Mouse (Mus musculus) midbrain, embryonic 12.5 days (tissue): ENCODE measurements around the gene Tex37. TPM values are rescaled to one million over a fixed set of nuclear protein-coding genes. Genes with fewer than 3 reads are reported as not detected.

Experiments used
- ATAC-seq: fragments of 200-750 bp; cut with Nextera tagmentation; 2 replicates; pipeline ENCODE4 v1.8.0; 2017; ENCODE audit warnings: low read depth, moderate TSS enrichment, moderate library complexity; ENCODE audit not compliant: low FRiP score
- H3K27ac ChIP-seq: fragments of 300-500 bp; sonication (generic); replicated peaks from 2 replicates; pipeline ENCODE4 v1.5.1; 2016; ENCODE audit warnings: mild to moderate bottlenecking
- H3K27me3 ChIP-seq: fragments of 300-500 bp; sonication (generic); 2 replicates; pipeline ENCODE4 v1.6.1; 2016; ENCODE audit warnings: mild to moderate bottlenecking
- H3K36me3 ChIP-seq: fragments of 300-500 bp; sonication (generic); 2 replicates; pipeline ENCODE4 v1.6.1; 2016
- H3K4me1 ChIP-seq: fragments of 300-500 bp; sonication (generic); 2 replicates; pipeline ENCODE4 v1.6.1; 2016
- H3K4me2 ChIP-seq: fragments of 300-500 bp; sonication (generic); replicated peaks from 2 replicates; pipeline ENCODE4 v1.6.1; 2016; ENCODE audit warnings: mild to moderate bottlenecking, moderate library complexity
- H3K4me3 ChIP-seq: fragments of 300-500 bp; sonication (generic); 2 replicates; pipeline ENCODE4 v1.5.1; 2016; ENCODE audit warnings: mild to moderate bottlenecking
- H3K9ac ChIP-seq: fragments of 300-500 bp; sonication (generic); replicated peaks from 2 replicates; pipeline ENCODE4 v1.6.1; 2016; ENCODE audit warnings: mild to moderate bottlenecking, moderate library complexity
- H3K9me3 ChIP-seq: fragments of 300-500 bp; sonication (generic); 2 replicates; pipeline ENCODE4 v1.6.1; 2016; ENCODE audit warnings: mild to moderate bottlenecking
- WGBS: fragments of 180-500 bp; shearing (Covaris S2); methylation state at CpG from one replicate; pipeline ENCODE4 v1.1.7; 2016; 5-methylcytosine and 5-hydroxymethylcytosine counted together
- polyA plus RNA-seq: library from polyadenylated mRNA; unstranded; fragments of >200 nt; fragmentation: Nextera tagmentation; extraction: Ambion mirVana; gene quantifications from 2 replicates; pipeline ENCODE4 v1.2.1, GENCODE M21; 2016

The Tex37 gene
- polyA plus RNA-seq, 1 experiment from 2014 or later = not detected

GRCm38 (mm10) chr6:70931801-70932200 lies 13.1 kb upstream of the Tex37 start:
- Histone ChIP-seq H3K4me1 (no peaks in the 10 kb centered on the region), H3K27ac (no peak overlapping the region), H3K27me3 (no peaks in the 10 kb centered on the region), H3K9me3 (no peaks in the 10 kb centered on the region), H3K4me2 (no peak overlapping the region), H3K36me3 (no peaks in the 10 kb centered on the region), H3K4me3 (no peak overlapping the region), H3K9ac (no peak overlapping the region)
- ATAC-seq = no peak
- 88% methylated on average over 2 of the region's 2 CpGs for WGBS

GRCm38 (mm10) chr6:70921274-70922074 lies 2.7 kb upstream of the Tex37 start:
- peak; percentile 80 for ATAC-seq
- Histone ChIP-seq H3K4me1 (peaks cover 10% of the 10 kb centered on the region), H3K27ac (0 out of 2 replicates have a peak overlapping the region, but pooled peaks have one; percentile 49), H3K9me3 (no peaks in the 10 kb centered on the region), H3K36me3 (no peaks in the 10 kb centered on the region), H3K27me3 (no peaks in the 10 kb centered on the region; the same call in 1 of the 2 replicates), H3K9ac (peak overlapping the region; percentile 50), H3K4me2 (peak overlapping the region; percentile 51), H3K4me3 (peak overlapping the region; percentile 25)
- 2% methylated on average over 22 of the region's 22 CpGs for WGBS

- no peaks in the 10 kb centered on the region for H3K9me3 ChIP-seq
- no peak overlapping the region for H3K9ac ChIP-seq
- no peaks in the 10 kb centered on the region for H3K36me3 ChIP-seq
- H3K27me3 ChIP-seq = peaks cover 11% of the 10 kb centered on the region
- no peak overlapping the region for H3K4me3 ChIP-seq
- H3K27ac ChIP-seq = no peak overlapping the region
- H3K4me1 ChIP-seq = peaks cover 10% of the 10 kb centered on the region; the same call in 1 of the 2 replicates
- no peak for ATAC-seq
- 75% methylated on average over 7 of the region's 7 CpGs for WGBS
- peak overlapping the region; percentile 25; the same call in 1 of the 2 replicates for H3K4me2 ChIP-seq
These were observed 6.3 kb downstream of the Tex37 start for GRCm38 (mm10) chr6:70912396-70912765.

GRCm38 (mm10) chr6:70911668-70912395 lies 6.9 kb downstream of the Tex37 start:
- H3K9me3 ChIP-seq = no peaks in the 10 kb centered on the region
- H3K4me3 ChIP-seq = no peak overlapping the region
- H3K36me3 ChIP-seq = 0 out of 2 replicates have a peak, but pooled peaks cover 1% of the 10 kb centered on the region
- H3K4me2 ChIP-seq = peak overlapping the region; percentile 25; the same call in 1 of the 2 replicates
- peaks cover 10% of the 10 kb centered on the region; the same call in 1 of the 2 replicates for H3K4me1 ChIP-seq
- ATAC-seq = no peak
- no peak overlapping the region for H3K27ac ChIP-seq
- H3K9ac ChIP-seq = no peak overlapping the region
- peaks cover 11% of the 10 kb centered on the region for H3K27me3 ChIP-seq
- 14% methylated on average over 20 of the region's 20 CpGs for WGBS

GRCm38 (mm10) chr6:70910285-70910684 lies 8.4 kb downstream of the Tex37 start:
- H3K4me1 ChIP-seq = peaks cover 10% of the 10 kb centered on the region; the same call in 1 of the 2 replicates
- peaks cover 11% of the 10 kb centered on the region for H3K27me3 ChIP-seq
- no peak overlapping the region for H3K27ac ChIP-seq
- no peak overlapping the region for H3K9ac ChIP-seq
- H3K9me3 ChIP-seq = no peaks in the 10 kb centered on the region
- 82% methylated on average over 4 of the region's 4 CpGs for WGBS
- no peak for ATAC-seq
- H3K4me3 ChIP-seq = no peak overlapping the region
- no peak overlapping the region for H3K4me2 ChIP-seq
- H3K36me3 ChIP-seq = peaks cover 15% of the 10 kb centered on the region

- H3K9ac ChIP-seq = no peak overlapping the region
- H3K4me1 ChIP-seq = peaks cover 10% of the 10 kb centered on the region; the same call in 1 of the 2 replicates
- WGBS = 91% methylated on average over 7 of the region's 7 CpGs
- ATAC-seq = no peak
- peaks cover 11% of the 10 kb centered on the region for H3K27me3 ChIP-seq
- no peak overlapping the region for H3K27ac ChIP-seq
- no peak overlapping the region for H3K4me3 ChIP-seq
- H3K4me2 ChIP-seq = no peak overlapping the region
- H3K9me3 ChIP-seq = no peaks in the 10 kb centered on the region
- H3K36me3 ChIP-seq = peaks cover 17% of the 10 kb centered on the region
These were observed 9.2 kb downstream of the Tex37 start for GRCm38 (mm10) chr6:70909572-70909971.

- H3K9ac ChIP-seq = no peak overlapping the region
- no peak for ATAC-seq
- H3K27ac ChIP-seq = no peak overlapping the region
- H3K36me3 ChIP-seq = peaks cover 45% of the 10 kb centered on the region
- no peaks in the 10 kb centered on the region for H3K9me3 ChIP-seq
- no peak overlapping the region for H3K4me3 ChIP-seq
- H3K4me2 ChIP-seq = no peak overlapping the region
- 94% methylated on average over 5 of the region's 5 CpGs for WGBS
- H3K4me1 ChIP-seq = peaks cover 11% of the 10 kb centered on the region; the same call in 1 of the 2 replicates
- H3K27me3 ChIP-seq = no peaks in the 10 kb centered on the region
These were observed 15.0 kb downstream of the Tex37 start for GRCm38 (mm10) chr6:70903689-70904088.

GRCm38 (mm10) chr6:70899594-70900003 lies 19.1 kb downstream of the Tex37 start:
- H3K27me3 ChIP-seq = no peaks in the 10 kb centered on the region
- no peaks in the 10 kb centered on the region for H3K9me3 ChIP-seq
- no peak overlapping the region for H3K4me3 ChIP-seq
- no peak for ATAC-seq
- peaks cover 11% of the 10 kb centered on the region; the same call in 1 of the 2 replicates for H3K4me1 ChIP-seq
- H3K27ac ChIP-seq = no peak overlapping the region
- no peak overlapping the region for H3K4me2 ChIP-seq
- H3K9ac ChIP-seq = no peak overlapping the region
- 33% methylated on average over 8 of the region's 8 CpGs for WGBS
- H3K36me3 ChIP-seq = peaks cover 48% of the 10 kb centered on the region

- WGBS = 87% methylated on average over 6 of the region's 6 CpGs
- Histone ChIP-seq H3K4me2 (no peak overlapping the region), H3K4me1 (peaks cover 11% of the 10 kb centered on the region; the same call in 1 of the 2 replicates), H3K27me3 (no peaks in the 10 kb centered on the region), H3K9ac (no peak overlapping the region), H3K36me3 (peaks cover 45% of the 10 kb centered on the region), H3K4me3 (no peak overlapping the region), H3K27ac (no peak overlapping the region), H3K9me3 (no peaks in the 10 kb centered on the region)
- no peak for ATAC-seq
These were observed 20.6 kb downstream of the Tex37 start for GRCm38 (mm10) chr6:70898166-70898565.

GRCm38 (mm10) chr6:70887993-70888392 lies 30.7 kb downstream of the Tex37 start:
- H3K27me3 ChIP-seq = no peaks in the 10 kb centered on the region
- H3K4me1 ChIP-seq = no peaks in the 10 kb centered on the region
- H3K9ac ChIP-seq = no peak overlapping the region
- WGBS = 90% methylated on average over 11 of the region's 11 CpGs
- no peak for ATAC-seq
- H3K9me3 ChIP-seq = no peaks in the 10 kb centered on the region
- no peak overlapping the region for H3K4me2 ChIP-seq
- H3K27ac ChIP-seq = no peak overlapping the region
- H3K4me3 ChIP-seq = no peak overlapping the region
- H3K36me3 ChIP-seq = peaks cover 89% of the 10 kb centered on the region

- 0 out of 2 replicates have a peak, but pooled peaks have one; percentile 30 for ATAC-seq
- peaks cover 33% of the 10 kb centered on the region for H3K36me3 ChIP-seq
- 13% methylated on average over 5 of the region's 5 CpGs for WGBS
- no peak overlapping the region for H3K27ac ChIP-seq
- no peaks in the 10 kb centered on the region for H3K27me3 ChIP-seq
- H3K4me1 ChIP-seq = peaks cover 5% of the 10 kb centered on the region; the same call in 1 of the 2 replicates
- H3K4me2 ChIP-seq = no peak overlapping the region
- no peak overlapping the region for H3K4me3 ChIP-seq
- H3K9ac ChIP-seq = no peak overlapping the region
- no peaks in the 10 kb centered on the region for H3K9me3 ChIP-seq
These were observed 37.9 kb downstream of the Tex37 start for GRCm38 (mm10) chr6:70880714-70881304.
